Mouse (Mus musculus) granulocyte monocyte progenitor cell, adult 5-6 weeks (primary cell): Measurements from ENCODE around the gene Lgmn. TPM values are rescaled to one million over a fixed set of nuclear protein-coding genes. Genes with fewer than 3 reads are reported as not detected.
A peak's percentile ranks its signal among the peaks of the same experiment; 100 is the strongest.

Experiments used
- ATAC-seq: replicated peaks from 2 replicates; pipeline ENCODE4 v1.8.0; 2016; ENCODE audit warnings: mild to moderate bottlenecking, moderate TSS enrichment, inconsistent platforms; ENCODE audit not compliant: poor library complexity, severe bottlenecking
- total RNA-seq, 2 experiments: library from RNA; stranded (forward) in 1 of 2; stranded (reverse) in 1 of 2; fragments of 200-712, 200-1000 nt in 1 of 2; fragments of >200 nt in 1 of 2; fragmentation: Nextera tagmentation in 1 of 2; gene quantifications; 2 replicates each; pipeline ENCODE4 v1.2.3; 2014 to 2017

Gene Lgmn
- total RNA-seq, 2 experiments from 2014 or later = 0.47 to 1.2 TPM

DNA sequence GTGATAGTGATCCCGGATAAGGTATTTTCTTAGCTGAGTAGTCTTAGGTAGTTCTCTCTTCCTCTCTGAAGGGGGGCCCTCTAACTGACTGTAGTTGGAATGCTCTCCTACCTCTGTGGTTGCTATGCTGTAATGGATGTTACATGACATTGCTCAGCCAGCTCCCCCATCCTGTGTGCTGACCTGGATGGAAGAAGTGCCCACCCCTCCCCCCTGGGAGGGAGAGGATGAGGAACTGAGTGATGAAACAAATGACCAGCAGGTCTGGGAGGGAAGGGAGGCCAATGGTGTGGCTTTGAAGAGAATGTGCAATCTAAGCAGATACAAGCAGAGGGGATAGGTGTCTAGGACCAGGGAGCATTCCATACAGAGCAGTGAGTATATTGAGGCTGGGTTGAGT, 82.8 kb downstream of the Lgmn start:
- ATAC-seq = peak; percentile 56

DNA sequence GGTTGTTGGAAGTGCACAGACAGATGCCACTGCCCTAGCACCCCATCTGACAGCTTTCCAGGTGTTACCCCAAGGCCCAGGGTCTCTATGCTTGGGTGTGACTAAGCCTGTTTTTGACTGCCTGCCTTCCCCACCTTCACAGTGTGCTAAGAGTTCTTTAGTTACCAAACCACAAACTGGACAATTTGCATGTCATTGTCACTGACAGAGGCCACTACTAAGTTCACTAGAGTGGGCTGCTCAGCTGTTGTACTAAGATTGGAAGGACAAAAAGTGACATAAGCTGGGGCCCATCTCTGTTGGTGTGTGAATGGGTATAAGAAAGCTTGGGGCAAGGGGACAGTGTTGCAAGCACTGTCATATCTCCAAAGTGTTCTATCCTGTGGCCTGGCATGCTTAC, 83.8 kb downstream of the Lgmn start:
- ATAC-seq = no peak

DNA sequence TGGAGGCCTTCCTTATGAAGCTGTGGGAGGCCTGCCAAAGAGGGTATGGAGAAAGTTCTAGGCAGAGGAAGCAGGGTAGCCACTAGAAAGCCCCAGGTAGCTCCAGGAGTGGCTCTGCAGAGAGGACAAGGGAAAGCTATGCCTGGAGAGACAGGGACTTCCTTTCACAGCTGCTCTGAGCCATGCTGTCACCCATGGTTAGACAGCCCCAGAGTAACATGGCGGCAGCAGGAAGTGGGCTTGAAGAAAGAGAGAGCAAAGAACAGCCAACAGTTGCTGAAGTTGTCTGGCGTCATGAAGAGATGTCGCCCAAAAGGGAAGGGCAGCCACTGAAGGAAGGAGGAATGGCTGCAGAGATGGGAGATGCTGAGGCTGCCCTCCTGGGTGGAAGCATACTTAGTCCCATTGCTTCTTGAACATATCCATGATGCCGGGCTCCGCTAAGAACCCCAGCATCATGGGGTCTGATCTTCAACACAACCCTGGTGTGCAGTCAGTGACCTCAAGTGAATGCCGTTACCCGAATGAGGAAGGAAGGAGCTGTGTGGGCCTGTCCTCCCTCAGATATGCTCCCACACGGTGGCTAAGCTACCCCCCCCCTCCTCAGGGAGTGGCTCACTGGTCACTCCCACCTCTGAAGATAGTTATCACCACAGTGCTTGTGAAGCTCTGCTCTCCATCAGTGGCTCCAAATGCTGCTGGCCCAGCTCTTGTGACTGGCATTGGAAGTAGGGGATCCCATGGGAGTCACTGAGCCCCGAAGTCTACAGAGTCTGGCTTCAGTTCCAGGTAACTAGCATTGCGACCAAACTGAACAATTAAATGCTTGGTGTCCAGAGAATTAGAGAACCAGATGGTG, 85.3 kb downstream of the Lgmn start:
- peak; percentile 69 for ATAC-seq

DNA sequence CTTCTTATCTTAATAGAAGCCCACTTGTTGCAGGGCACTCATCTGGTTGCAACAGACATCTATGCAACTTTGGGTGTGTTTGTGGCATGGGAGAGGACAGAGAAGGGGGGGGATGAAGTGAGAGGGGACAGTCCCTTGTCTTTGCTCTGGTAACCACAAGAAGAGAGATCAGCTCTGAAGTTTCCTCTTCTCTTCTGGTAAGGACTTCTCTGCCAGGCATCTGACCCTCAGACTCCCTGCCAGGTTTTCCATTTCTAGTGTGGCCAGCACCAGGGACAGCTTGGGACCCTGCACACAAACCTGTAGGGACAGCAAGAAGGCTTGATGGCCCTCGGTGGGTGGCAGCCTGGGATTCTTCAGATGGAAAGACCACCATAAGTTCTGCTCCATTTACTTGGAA, 88.6 kb downstream of the Lgmn start:
- peak; percentile 46 for ATAC-seq

DNA sequence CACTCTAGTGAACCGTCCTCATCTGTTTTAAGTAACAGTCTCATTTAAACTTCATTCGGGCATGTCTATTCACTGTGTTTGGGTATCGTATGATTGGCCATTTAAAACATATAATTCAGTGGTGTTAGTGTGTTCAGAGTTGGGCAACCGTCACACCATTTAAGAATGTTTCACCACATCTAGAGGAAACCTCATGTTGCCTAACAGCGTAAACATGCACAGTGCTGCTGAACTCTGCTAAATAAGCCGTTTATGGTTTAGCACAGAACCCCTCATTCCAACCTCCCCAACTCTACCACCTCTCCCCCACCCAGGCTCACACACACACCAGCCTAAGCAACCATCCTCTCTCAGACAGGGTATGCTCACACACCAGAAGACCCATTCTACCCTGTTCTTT, 91.2 kb downstream of the Lgmn start:
- ATAC-seq = peak; percentile 65

DNA sequence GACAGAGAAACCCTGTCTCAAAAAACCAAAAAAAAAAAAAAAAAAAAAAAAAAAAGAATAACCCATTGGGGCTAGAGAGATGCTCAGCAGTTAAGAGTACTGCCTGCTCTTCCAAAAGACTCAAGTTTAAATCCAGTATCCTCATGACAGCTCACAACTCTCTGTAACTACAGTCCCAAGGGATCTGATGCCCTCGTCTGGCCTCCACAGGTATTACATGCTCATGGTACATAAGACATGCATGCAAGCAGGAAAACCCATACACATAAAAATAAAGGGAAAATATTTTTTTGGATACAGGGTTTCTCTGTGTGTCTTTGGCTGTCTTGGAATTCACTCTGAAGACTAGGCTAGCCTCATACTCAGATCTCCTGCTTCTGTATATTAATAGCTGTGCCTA, 93.1 kb downstream of the Lgmn start:
- peak; percentile 19; the same call in 1 of the 2 replicates for ATAC-seq

DNA sequence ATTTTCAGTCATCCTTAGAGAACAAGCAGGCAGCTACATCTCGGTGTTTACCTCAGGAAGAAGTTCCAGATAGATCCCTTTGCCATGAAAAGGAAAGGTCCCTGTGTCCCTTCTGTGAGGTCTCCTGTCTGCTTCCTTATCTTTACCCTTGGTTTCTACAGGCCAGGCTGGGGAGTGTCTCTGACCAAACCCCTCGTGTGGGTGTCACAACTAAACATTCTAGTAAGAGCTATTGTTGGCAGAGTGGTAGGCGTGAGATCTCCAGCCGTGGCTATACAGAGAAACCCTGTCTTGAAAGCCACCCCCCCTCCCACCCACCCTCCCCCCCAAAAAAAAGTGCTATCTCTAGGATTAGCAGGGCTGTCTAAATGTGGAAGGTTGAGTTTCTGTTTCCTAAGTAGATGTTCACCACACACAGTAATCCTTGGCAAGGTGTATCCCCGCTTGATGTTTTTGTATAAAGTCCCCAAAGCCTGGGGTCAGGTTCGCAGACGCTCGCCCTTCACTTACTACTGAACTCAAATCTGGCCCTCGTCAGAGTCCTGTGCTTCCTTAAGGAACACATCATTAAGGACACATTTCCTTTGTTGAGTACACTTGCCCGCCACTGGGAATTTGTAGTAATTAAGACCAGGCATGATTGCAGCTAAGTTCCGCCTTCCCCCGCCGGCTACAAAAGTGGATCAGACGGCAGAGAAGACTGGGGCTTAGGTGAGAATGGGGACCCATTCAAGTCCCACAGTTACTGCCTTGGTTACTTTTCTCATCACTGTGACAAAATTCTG, 94.4 kb downstream of the Lgmn start:
- ATAC-seq = no peak

Other genes starting within 250 kb of the Lgmn start
- gene Rin3, start 156.8 kb downstream of the Lgmn start, total RNA-seq (2014; fragmentation: Nextera tagmentation) = 263 and 340 TPM in 2 replicates
- gene Rin3, start 156.8 kb downstream of the Lgmn start, total RNA-seq (2017) = 64.3 and 71.5 TPM in 2 replicates
- 25.2 and 28.7 TPM in 2 replicates for gene Golga5, start 29.3 kb upstream of the Lgmn start, total RNA-seq (2014; fragmentation: Nextera tagmentation)
- gene Golga5, start 29.3 kb upstream of the Lgmn start, total RNA-seq (2017) = 53.3 and 71.2 TPM in 2 replicates
- gene Chga, start 115.2 kb upstream of the Lgmn start, total RNA-seq (2014; fragmentation: Nextera tagmentation) = not detected in 2 replicates
- not detected in 2 replicates for gene Chga, start 115.2 kb upstream of the Lgmn start, total RNA-seq (2017)